Comparison of ENCODE assay signal across 25 mouse cellular contexts in the genomic region with DNA sequence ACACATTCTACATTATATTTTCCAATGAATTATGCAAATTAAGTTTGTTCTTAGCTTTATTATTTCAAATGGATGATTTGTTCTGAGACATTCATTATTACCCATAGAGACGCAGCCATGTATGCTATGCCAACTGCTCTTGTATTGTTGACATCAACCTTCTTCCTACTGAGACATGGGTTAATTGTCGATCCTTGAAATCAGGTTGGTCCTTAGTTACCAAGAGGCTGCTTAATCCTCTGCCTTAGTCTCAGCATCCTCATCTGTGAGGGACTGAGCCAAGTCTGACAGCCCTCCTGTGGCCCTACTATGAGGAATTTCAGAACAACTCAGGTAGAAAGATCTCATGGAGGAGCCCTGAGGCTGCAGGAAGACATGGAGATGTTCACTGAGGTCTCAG.
"Had no signal": no experiment of that assay in that cellular context is flagged by ENCODE, and none has a peak within 500 bp of the region (broad histone marks: within the 10 kb centered on the region; RNA-seq: fewer than 3 reads in every experiment).

No protein-coding gene starts in this region.

- DNase-seq: gastrocnemius, postnatal 14 days; gastrocnemius, postnatal 36 days; heart, adult 11 months; heart, adult 2 months; heart, postnatal 14 days; heart, postnatal 36 days; kidney, adult 11 months; kidney, adult 2 months; kidney, adult 9 months; kidney, postnatal 14 days; kidney, postnatal 36 days; layer of hippocampus, postnatal 36 days had no signal

- H3K9me3 ChIP-seq: heart, embryonic 13.5 days; heart, embryonic 15.5 days; hindbrain, embryonic 13.5 days; hindbrain, embryonic 15.5 days; kidney, embryonic 15.5 days; limb, embryonic 13.5 days; limb, embryonic 15.5 days; liver, embryonic 12.5 days had no signal

- H3K4me2 ChIP-seq: heart, embryonic 11.5 days; heart, embryonic 13.5 days; heart, embryonic 15.5 days; hindbrain, embryonic 13.5 days; hindbrain, embryonic 15.5 days; kidney, embryonic 15.5 days; limb, embryonic 13.5 days; limb, embryonic 15.5 days; liver, embryonic 12.5 days had no signal

- H3K4me3 ChIP-seq: heart, adult 2 months; heart, embryonic 13.5 days; heart, embryonic 15.5 days; hindbrain, embryonic 13.5 days; hindbrain, embryonic 15.5 days; kidney, embryonic 15.5 days; left cerebral cortex, adult 2 months; limb, embryonic 13.5 days; limb, embryonic 15.5 days; liver, embryonic 12.5 days had no signal

- H3K4me1 ChIP-seq: heart, embryonic 13.5 days; heart, embryonic 15.5 days; hindbrain, embryonic 13.5 days; hindbrain, embryonic 15.5 days; kidney, embryonic 15.5 days; limb, embryonic 13.5 days; limb, embryonic 15.5 days; liver, embryonic 12.5 days had no signal

- H3K27ac ChIP-seq: heart, adult 2 months; heart, embryonic 13.5 days; heart, embryonic 15.5 days; hindbrain, embryonic 13.5 days; hindbrain, embryonic 15.5 days; kidney, embryonic 15.5 days; kidney, postnatal 0 days; left cerebral cortex, adult 2 months; limb, embryonic 13.5 days; limb, embryonic 15.5 days; liver, embryonic 12.5 days; liver, embryonic 14.5 days had no signal

- H3K9ac ChIP-seq: heart, embryonic 13.5 days; heart, embryonic 15.5 days; hindbrain, embryonic 13.5 days; hindbrain, embryonic 15.5 days; kidney, embryonic 15.5 days; limb, embryonic 13.5 days; limb, embryonic 15.5 days; liver, embryonic 12.5 days; liver, embryonic 14.5 days had no signal

- ATAC-seq: intestine, embryonic 16.5 days; liver, embryonic 12.5 days had no signal

- H3K27me3 ChIP-seq: heart, embryonic 13.5 days; heart, embryonic 15.5 days; hindbrain, embryonic 13.5 days; hindbrain, embryonic 15.5 days; kidney, embryonic 15.5 days; limb, embryonic 13.5 days; limb, embryonic 15.5 days; liver, embryonic 12.5 days had no signal

- H3K36me3 ChIP-seq: heart, embryonic 13.5 days; heart, embryonic 15.5 days; hindbrain, embryonic 13.5 days; hindbrain, embryonic 15.5 days; kidney, embryonic 15.5 days; limb, embryonic 13.5 days; limb, embryonic 15.5 days; liver, embryonic 12.5 days had no signal
